17 mouse cellular contexts compared by ENCODE assay signal in genomic region chr17:84716252-84716872, GRCm38 (mm10). TPM values are rescaled to one million over a fixed set of nuclear protein-coding genes. Genes with fewer than 3 reads are reported as not detected.
"Had no signal": no experiment of that assay in that cellular context is flagged by ENCODE, and none has a peak within 500 bp of the region (broad histone marks: within the 10 kb centered on the region; RNA-seq: fewer than 3 reads in every experiment).

No protein-coding gene starts in this region.

- H3K27me3 ChIP-seq: limb, embryonic 12.5 days; liver, embryonic 13.5 days; lung, embryonic 15.5 days; megakaryocyte, embryonic 14.5 days had no signal

- H3K4me2 ChIP-seq: limb, embryonic 12.5 days; liver, embryonic 13.5 days; lung, embryonic 15.5 days; midbrain, embryonic 15.5 days; neural tube, embryonic 13.5 days had no signal

- H3K36me3 ChIP-seq: midbrain, embryonic 15.5 days had no signal

- H3K9ac ChIP-seq: limb, embryonic 12.5 days; liver, embryonic 13.5 days; liver, postnatal 0 days; lung, embryonic 15.5 days; midbrain, embryonic 15.5 days; neural tube, embryonic 13.5 days had no signal

- H3K27ac ChIP-seq: kidney, postnatal 0 days; limb, embryonic 12.5 days; liver, embryonic 13.5 days; lung, embryonic 15.5 days; macrophage; midbrain, embryonic 15.5 days; stomach, postnatal 0 days had no signal

- H3K4me1 ChIP-seq: liver, embryonic 13.5 days; lung, embryonic 15.5 days had no signal

- DNase-seq: kidney, adult 9 months; kidney, postnatal 36 days; layer of hippocampus, adult 9-11 months; layer of hippocampus, postnatal 36 days; liver; liver, embryonic 13.5 days; liver, postnatal 0 days; lung, postnatal 14 days; thymus, postnatal 14 days had no signal

- H3K9me3 ChIP-seq: limb, embryonic 12.5 days; liver, embryonic 13.5 days; lung, embryonic 15.5 days; megakaryocyte, embryonic 14.5 days; midbrain, embryonic 15.5 days; neural tube, embryonic 13.5 days had no signal

- ATAC-seq: liver, postnatal 0 days; midbrain, embryonic 15.5 days had no signal

- H3K4me3 ChIP-seq: limb, embryonic 12.5 days; liver, embryonic 13.5 days; lung, embryonic 15.5 days; megakaryocyte, embryonic 14.5 days; midbrain, embryonic 15.5 days; neural tube, embryonic 13.5 days had no signal

RNA-seq across cellular contexts. Expression of gene Abcg5, which starts 33.6 kb away (rescaled TPM):
- polyA plus RNA-seq: macrophage had no signal

RNA-seq across cellular contexts. Expression of gene Abcg8, which starts 40.3 kb away (rescaled TPM):
- polyA plus RNA-seq: lung, embryonic 15.5 days; macrophage; midbrain, embryonic 15.5 days; neural tube, embryonic 13.5 days had no signal
